Mouse (Mus musculus) ZHBTc4 (cell line): Measurements from ENCODE around the gene Tmem14a.
"Not testable (repeated sequence)": the region's sequence is repeated elsewhere in the genome, so short reads cannot be mapped to it uniquely, and the experiment has no call there.

ENCODE experiments used
- DNase-seq: peaks from one replicate; pipeline ENCODE4 v3.0.0-alpha.2; 2011; ENCODE audit warnings: low read depth, low spot score

The Tmem14a gene

DNA sequence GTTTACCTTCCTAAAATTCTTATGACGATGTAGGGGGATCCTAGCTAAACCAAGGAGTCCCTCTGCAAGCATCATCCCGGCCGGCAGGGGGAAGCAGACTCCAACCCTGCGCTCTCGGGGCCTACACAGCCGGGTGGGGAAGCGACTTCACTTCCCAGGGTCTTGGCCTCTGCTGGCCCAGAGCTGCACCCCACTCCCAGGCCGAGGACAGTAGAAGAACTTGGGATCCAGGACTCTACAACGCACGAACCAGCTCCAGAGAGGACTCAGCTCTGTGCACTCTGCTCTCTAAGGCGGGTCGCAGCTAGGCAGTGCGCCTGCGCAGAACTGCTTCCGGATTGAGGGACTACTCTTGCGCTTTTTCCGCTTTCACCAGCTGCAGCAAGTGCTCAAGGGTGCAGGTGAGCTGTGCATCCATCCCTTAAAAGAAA lies at the start of gene Tmem14a:
Gene Tmem14a, plus strand, starts transcription at position 87 of the 431 bp plus-strand sequence.
- peak; percentile 89 for DNase-seq

- DNase-seq, result no peak
Measured at GRCm38 (mm10) chr1:21185196-21185595, 33.2 kb upstream of the Tmem14a start.

GRCm38 (mm10) chr1:21206241-21206640 lies 12.1 kb upstream of the Tmem14a start:
- peak; percentile 66 for DNase-seq

GRCm38 (mm10) chr1:21213537-21213936 lies 4.8 kb upstream of the Tmem14a start:
- not testable (repeated sequence) for DNase-seq

- DNase-seq, result not testable (repeated sequence)
Measured at GRCm38 (mm10) chr1:21213991-21214692, 4.2 kb upstream of the Tmem14a start.

GRCm38 (mm10) chr1:21227756-21228395 lies 9.5 kb downstream of the Tmem14a start:
- DNase-seq, result no peak

GRCm38 (mm10) chr1:21228740-21229722 lies 10.7 kb downstream of the Tmem14a start:
- DNase-seq, result not testable (repeated sequence)

DNA sequence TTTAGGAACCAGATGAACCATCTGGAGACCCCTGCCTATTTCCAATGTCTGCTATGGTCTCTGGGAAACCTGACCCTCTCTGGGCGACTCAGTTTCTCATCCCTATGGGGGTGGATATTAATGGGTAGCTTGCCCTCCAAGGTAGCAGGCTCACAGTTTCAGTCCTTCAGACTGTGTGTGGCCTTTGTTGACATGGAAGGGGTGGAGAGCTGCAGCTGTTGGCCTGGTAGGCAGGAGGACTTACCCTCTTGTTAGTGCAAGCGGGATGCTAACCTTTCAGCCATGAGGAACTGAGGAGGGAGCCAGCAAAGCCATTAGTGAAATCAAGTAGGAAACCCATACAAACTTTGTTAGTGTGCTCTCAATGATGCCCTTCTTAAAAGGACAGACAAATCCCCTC lies 12.0 kb downstream of the Tmem14a start:
- no peak for DNase-seq

- DNase-seq, result peak; percentile 31
Measured at GRCm38 (mm10) chr1:21231744-21232464, 13.5 kb downstream of the Tmem14a start.

- no peak for DNase-seq
Measured at GRCm38 (mm10) chr1:21232516-21232915, 14.1 kb downstream of the Tmem14a start.

DNA sequence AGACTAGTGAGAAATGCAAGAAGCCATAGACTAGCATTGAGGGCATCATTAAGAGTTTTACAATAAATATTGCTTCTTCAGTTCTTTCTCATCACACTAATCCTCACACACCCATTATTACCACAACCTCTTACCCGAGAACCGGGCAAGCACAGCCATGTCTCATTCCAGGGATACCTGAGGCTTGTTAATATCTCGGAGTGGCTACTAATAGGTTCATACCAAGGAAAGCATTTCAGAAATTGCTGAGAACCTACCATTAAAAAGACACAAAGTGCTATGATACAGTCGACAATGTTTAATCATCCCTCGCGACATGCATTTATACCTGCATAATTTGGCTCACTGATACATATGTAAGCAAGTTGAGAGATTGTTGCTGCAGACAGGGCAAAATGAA lies 17.0 kb downstream of the Tmem14a start:
- no peak for DNase-seq

- no peak for DNase-seq
Measured at GRCm38 (mm10) chr1:21239911-21240898, 21.8 kb downstream of the Tmem14a start, which contains the start of gene Gsta3. Gene Gsta3 (plus strand): TSS chr1:21240589.

DNA sequence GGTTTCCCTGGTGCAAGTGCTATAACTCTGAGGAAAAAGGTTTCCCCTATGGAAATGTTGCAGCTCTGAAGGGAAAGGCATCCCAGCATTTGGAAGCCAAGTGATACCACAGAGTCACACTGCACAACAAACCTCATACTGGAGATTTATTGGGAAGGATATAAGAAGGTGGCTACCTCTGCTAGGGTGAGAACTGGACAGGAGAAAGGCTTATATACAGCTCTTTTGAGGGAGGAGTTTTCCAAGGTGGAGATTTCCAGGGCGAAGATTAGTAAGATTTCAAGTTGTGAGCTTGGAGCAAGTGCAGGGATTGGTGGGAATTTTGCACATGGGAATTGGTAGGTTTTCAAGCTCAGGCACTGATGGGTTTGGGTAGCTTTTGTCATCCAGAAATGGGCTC lies 22.7 kb downstream of the Tmem14a start:
- DNase-seq, result no peak

- DNase-seq, result no peak
Measured at GRCm38 (mm10) chr1:21244290-21244960, 26.1 kb downstream of the Tmem14a start.

GRCm38 (mm10) chr1:21246136-21246535 lies 27.8 kb downstream of the Tmem14a start:
- no peak for DNase-seq

DNA sequence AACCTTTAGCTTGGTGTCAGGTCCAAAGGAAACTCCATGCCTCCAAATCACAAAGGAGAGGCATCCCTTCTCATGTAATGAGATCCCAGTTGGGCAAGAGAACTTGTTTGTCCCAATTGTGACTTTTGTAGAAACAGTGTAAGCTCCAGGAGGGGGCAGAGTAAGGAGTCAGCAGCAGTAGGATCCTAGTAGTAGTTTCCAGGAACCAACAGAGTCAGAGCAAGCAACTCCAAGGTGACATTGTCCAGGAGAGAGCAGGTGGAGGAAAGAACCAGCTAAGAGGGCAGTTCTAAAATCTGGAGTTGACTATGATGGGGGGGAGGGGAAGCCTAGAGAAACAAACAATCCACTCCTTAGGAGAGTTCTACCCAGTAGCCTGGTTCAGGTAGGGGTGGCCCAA lies 29.5 kb downstream of the Tmem14a start:
- peak; percentile 75 for DNase-seq

DNA sequence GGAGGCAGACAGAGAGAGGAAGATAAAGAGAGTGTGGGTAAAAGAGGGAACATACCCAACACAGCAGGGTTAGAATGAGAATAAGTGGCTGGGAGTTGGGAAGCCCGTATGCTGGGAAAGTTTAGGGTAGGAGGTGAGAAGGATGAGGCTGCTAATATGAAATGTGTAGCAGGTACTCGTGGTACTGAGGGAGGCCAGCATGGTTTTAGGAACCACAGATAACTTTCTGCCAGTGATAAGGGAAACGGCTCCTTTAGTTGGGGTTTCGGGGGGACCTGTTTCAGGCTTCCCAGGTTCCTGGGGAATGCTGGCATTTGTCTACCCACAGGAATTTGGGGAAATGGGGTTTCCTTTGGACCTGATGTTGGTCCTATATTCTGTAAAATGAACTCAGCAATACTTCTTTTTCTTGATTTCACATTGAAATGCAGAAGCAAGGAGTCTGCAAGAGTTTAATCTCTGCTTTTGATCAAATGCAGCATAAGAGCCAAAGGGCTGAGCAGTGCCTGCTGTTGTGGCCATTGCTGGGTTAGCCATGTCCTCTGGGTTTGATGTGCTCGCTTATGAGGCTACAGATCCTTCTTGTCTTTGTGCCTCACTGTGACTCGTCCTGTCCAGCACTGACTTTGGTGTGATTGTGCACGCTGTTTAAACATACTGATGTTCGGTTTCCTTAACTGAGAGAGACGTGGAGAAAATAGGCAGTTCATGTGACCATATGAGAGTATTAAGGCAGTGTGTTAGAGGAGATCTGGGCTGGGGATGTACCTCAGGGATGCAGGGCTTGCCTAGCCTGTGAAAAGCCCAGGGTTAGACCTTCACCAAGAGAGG lies 30.4 kb downstream of the Tmem14a start:
- DNase-seq, result no peak

- DNase-seq, result no peak
Measured at GRCm38 (mm10) chr1:21251661-21252060, 33.3 kb downstream of the Tmem14a start.
